Mouse (Mus musculus): ENCODE data around the gene Aldh9a1. TPM values are rescaled to one million over a fixed set of nuclear protein-coding genes. Genes with fewer than 3 reads are reported as not detected.

Gene Aldh9a1
- total RNA-seq, 2 experiments from 2014 or later, result 2.4 to 2.5 TPM

Small RNAs within 50 kb of the gene (microRNA-seq; reads per million reads assigned to microRNA genes)
- gene Gm25911, result not detected

Other genes with a start within 250 kb of the Aldh9a1 start
- gene Uck2, start 64.7 kb upstream of the Aldh9a1 start, total RNA-seq (2021), result 10 to 100 TPM; 14.9 to 17.8 TPM
- 10 to 100 TPM; 35.2 to 39.3 TPM for gene Tmco1, start 41.6 kb upstream of the Aldh9a1 start, total RNA-seq (2021)
- 100 to 1,000 TPM; 146 to 183 TPM for gene Mgst3, start 43.9 kb downstream of the Aldh9a1 start, total RNA-seq (2021)
- gene Lrrc52, start 116.8 kb downstream of the Aldh9a1 start, total RNA-seq (2021), result 10 to 100 TPM in 1 of 2 experiments, 1 to 10 TPM in 1; 5.1 to 19.9 TPM
- 10 to 100 TPM; 54.1 to 60.4 TPM for gene Rxrg, start 248.4 kb downstream of the Aldh9a1 start, total RNA-seq (2021)